Mouse (Mus musculus): ENCODE results near the gene Rbm47.

Rbm47 gene

DNA sequence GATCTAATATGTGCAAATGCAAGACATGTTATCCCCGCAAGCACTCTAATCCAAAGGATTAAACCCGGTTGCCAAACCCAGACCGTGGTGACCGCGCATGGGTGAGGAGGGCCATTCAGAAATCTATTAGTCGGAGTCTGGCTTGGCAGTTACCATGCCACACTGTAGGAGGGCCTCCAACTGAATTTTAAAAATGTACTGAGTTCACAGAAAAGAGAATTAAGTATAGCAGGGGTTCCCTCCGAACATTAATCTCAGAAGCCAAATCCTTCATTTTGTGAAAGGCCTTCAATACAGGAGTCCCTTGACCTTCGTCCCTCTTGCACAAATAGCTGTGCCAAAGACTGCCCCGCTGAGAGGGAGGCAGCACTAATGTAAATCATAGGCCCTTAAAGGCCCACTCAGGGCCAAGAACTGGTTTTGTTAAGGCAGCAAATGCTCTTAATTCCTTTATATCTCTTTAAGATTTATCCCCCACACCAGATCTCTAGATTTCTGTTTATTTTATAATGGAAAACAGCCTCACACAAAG, 16.4 kb downstream of the Rbm47 start:
- no peak for DNase-seq (ENCODE audit: low spot score in 2 of 2)

DNA sequence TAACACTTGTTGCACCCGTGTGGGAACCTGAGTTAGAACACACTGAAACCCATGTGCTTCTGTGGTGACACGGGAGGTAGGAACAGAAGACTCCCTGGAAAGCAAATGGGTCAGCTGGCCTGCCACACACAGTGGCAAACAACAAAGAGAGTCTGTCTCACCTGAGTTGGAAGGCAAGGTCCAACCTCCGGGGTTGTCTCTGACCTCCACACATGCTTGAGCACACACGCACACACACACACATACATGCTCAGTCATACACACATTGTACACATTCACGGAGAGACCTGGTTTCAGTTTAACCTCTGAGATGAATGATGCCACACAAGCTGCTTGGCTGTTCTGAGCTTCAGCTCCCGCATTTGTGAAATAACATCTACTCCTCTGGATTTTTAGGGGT, 18.3 kb downstream of the Rbm47 start:
- DNase-seq (ENCODE audit: low spot score in 2 of 2), result no peak

DNA sequence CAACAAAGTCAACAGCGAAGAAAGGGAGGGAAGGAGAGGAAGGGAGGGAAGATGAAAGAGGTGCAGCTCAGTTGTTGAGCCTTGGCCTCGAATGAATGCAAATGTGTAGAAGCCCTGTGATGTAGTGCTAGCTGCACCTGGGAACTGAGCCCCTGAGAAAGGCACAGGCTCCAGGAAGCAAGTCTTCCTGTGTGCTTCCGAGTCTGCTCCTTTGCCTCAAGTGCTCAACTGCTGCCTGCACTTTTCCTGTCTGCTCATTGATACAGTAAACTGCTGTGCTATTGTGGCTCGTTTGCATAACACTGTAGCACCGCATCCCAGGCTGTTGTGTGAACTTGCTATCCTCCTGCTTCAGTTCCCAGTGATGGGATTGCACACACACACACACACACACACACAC, 19.4 kb downstream of the Rbm47 start:
- no peak for DNase-seq (ENCODE audit: low spot score in 2 of 2)

DNA sequence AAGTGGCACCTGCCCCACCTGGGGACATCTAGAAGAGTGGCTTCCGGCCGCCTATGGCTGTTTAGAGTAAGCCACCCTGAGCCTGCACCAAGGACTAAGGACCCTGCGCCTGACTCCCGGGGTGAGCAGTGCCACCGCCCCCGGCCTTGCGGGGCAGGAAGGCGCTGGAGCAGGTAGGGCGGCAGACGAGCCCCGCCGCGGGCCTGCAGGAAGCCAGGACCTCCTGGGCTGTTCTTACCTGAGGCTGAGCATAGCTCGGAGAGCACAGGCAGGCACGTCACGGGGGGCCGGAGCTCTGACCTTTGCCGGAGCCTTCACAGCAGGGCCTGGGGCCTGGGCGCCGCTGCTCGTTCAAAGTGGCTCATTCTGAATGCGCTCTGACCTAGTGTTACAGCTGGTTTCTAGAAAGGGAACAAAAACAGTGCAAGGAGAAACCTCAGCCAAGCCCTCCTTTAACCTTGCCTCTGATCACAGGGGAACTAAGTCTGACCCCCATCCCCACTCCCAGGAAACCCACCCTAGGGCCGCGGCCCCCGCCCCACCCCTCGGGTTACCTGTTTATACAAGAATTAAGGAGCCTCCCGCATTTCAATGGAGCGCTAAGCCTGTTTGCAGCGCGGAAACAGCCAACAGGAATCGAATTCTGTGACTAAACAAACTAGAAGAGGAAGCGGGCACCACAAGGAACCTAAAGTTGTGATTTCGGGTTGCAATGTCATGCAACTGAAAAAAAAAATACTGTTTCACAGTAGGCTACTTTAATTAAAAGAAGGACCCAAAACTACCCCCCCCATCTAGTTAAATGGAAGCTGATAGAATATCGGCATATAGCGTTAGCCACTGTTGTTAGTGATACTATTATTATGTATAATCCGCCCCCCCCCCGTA, 21.4 kb downstream of the Rbm47 start:
- DNase-seq (ENCODE audit: low spot score in 2 of 2), result peak; percentile 31 to 37

DNA sequence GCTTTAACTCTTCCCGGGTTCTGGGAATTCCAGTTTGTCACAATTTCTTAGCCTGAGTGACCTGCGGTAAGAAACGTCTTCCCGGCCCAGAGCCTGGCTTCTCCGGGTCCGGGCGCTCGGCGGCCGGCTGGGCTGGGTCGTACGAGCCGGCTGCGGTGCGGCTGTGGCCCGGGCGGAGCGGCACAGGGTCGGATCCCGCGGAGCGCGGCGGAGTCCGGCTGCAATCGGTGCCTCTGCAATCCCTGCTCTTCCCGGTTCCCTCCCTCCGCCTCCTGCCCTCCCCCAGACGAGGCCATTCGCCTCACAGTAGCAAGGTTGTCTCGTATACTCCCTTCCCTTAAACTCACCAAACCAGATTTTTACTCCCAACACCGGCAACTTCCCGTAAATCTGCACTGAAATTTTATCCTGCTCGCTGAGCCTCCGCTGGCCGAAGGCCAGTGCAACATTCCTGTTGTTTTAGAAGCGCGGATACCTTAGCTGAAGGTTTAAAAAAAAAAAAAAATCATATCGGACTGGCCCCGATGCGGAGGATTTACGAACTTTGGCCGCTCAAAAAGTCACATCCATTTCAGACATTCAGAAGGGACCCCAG, 22.1 kb downstream of the Rbm47 start:
- DNase-seq (ENCODE audit: low spot score in 2 of 2), result no peak

DNA sequence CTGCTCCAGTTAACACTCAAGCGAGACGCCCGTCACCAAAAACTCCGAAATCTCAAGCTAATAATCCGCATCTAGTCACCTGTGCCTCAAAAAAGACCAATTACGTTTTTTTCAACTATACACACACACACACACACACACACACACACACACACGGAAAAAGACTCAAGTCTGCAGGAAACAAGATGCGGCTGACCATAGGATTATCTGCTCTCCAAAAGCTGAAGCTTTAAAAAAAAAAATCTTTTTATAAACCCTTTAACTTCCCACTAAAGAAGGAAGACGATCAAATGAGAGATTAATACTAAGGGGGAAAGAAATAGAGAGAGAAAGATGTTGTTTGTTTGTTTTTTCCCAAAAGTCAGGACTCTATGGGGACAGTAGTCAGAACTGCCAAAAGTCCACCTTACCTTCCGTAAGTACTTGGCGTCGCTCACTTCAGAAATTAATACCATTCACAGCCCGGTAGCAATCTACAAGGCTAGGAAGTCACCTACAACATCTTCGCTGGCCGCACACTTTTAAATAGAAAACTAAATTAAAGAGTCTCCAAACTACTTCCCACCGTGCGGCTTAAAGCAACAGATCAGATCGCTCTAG, 22.7 kb downstream of the Rbm47 start:
- no peak for DNase-seq (ENCODE audit: low spot score in 2 of 2)

DNA sequence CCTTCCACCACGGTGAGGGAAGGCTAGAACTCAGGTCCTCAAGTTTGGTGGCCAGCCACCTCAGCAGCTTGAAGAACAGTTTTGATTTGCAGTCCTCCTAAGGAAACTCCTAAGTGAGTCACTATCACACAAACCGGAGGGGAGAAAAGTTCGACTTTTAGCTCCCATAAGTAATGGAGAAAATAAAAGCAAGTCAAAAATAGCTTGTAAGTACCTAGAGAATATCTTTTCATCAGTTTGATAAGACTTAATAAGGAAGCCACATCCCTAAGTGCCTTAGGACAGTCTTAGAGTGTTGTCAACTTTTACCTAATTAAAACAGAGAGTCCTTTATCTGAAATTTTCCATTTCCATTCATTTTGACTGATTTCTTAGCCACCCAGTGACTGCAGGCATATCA, 23.3 kb downstream of the Rbm47 start:
- DNase-seq (ENCODE audit: low spot score in 2 of 2), result no peak

DNA sequence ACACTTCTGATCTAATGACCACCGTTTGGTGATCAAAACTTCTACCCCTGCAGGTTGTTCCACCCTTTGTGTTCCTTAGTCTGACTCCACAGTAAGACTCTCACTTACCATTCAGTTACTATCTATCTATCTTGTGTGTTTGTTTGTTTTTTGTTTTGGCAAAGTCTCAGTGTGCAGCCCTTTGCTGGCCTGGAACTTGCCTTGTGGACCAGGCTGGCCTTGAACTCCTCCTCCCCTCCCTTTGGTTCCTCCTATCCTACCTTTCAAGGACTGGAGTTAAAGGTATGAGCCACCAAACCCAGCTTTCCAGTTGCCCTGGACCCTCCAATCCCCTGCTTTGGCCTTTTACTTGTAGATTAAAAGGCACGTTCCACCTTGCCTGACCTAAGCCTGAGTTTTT, 23.8 kb downstream of the Rbm47 start:
- DNase-seq (ENCODE audit: low spot score in 2 of 2), result no peak

DNA sequence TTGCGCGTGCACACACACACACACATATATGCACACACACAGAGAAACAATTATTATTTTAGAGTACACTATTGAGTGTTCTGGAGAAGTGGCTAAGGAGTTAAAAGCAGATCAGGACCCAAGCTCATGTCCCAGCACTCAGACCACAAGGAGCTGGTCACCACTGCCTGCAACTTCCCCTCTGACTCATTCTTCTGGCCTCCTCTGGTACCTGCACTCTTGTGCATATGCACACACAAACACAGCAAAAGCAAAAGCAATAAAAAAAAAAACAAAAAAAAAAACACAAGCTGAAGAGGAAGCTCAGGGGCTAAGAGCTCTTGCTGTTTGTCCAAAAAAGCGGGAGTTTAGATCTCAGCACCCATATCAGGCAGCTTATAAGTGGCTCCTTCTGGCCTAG, 25.6 kb downstream of the Rbm47 start:
- DNase-seq (ENCODE audit: low spot score in 2 of 2), result no peak

DNA sequence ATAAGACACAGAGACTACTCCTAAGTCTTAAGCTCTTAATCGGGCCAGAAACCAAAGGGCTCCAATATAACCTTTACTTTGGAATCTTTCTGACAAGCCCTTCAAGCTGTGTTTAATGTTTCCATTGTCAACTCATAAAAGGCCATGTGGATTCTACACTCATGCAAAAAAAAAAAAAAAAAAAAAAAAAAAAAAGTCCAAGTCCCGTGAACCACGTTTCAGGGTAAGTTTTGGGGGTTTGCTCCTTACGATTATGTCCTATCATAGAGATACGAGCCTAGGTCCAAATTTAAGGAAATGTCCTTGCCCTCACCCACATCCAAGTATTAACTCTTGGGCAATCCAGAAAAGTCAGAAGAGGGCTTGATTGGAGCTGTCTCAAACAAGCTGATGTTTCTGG, 27.3 kb downstream of the Rbm47 start:
- no peak for DNase-seq (ENCODE audit: low spot score in 2 of 2)

DNA sequence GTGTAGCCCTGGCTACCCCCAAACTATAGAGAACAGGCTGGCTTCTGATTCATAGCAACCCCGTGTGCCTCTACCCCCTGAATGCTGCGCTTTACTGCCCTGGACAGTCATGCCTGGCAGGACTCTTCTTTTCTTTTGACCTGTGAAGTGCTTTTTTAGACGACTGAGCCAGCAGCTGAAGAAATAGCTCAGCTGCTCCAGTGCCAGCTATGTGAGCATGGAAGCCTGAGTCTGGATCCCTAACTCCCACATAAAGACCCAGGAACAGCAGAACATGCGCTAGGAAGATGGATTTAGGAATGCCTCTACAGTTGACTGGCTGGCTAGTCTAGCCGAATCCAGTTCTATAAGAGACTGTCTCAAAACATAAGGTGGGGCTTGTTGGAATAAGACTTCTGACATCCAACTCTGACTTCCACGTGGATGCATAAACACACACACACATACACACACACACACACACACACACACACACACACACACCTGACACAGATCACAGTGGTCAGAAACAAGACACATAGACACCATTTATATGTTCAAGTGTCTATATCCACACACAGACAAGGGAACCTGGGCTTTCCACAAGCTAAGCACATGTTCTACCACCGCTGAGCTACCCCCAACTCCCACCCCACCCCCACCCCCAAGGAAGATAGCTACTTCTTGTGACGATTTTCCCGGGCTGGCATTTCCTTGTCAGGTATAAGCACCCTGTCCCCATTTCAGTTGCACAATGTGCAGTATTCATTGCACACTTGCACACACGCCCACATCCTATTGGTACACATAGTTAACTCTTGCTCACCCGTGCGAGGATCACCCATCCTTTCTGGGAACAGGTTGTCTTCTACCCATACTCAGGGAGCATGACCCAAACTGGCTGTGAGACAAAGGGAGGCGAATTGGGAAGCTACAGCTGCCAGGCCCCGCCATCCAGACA, 29.6 kb downstream of the Rbm47 start:
- DNase-seq (ENCODE audit: low spot score in 2 of 2), result no peak

DNA sequence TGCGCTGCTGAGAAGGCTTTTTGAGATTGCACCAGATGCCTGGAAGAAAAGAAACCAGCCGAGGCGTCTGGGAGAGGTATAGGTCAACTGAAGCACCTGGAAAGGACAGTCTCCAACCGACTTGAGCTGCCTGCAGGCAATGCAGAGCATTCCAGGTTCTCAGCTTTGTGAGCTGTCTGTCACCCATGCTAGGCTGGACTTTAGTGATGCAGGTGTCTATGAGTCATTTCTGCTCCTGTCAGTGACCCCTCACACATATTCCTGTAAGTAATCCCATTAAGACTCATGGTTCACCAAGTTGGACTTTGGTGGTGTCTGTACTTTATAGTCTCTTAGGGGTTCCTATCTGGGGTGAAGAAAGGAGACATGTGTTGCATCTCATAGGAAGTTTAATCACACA, 31.4 kb downstream of the Rbm47 start:
- no peak for DNase-seq (ENCODE audit: low spot score in 2 of 2)

DNA sequence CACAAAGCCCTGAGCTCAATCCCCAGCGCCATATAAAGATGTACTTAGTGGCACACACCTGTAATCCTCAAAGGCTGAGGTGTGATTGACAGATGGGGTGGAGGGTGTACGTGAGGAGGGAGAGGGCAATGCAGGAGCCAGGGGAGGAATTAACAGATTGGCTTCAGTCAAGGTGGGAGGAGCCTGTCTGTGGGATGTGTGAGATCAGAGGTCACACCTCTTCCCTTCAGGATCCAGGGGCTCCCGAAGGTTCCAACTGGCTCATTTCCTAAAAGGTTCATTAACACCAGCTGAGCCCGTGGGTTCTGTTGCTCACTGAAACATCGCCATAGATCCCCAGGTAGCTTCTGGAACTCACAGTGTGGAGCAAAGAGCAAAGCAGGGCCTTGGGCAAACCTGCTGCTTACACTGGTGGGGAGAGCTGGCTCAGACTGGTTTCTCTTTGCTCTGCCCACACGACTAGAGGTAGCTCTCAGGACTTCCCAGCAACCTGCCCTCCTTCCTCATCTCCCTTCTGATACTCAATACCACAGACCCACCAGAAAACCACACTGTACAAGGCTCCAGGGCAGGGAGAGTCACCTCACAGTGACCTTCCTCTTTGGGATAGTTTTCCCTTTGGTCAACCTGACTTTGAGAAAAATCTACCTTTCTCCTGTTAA, 33.2 kb downstream of the Rbm47 start:
- DNase-seq (ENCODE audit: low spot score in 2 of 2), result no peak

DNA sequence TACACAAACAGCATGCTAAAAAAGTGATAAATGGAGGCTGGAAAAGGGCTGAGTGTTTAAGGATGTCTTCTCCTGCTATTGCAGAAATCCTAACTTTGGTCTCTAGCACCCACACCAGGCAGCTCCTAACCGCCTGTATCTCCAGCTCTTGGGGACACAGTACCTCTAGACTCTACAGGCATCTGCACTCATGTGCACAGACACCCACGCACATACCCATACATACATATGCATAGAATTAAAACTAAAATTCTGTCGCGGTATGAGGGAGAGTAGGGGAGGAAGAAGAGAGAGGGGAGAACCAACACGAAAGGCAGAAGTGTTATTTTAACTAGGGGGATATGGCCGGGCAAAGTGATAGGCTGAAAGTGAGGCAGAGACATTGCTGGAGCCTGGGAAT, 33.7 kb downstream of the Rbm47 start:
- DNase-seq (ENCODE audit: low spot score in 2 of 2), result no peak

DNA sequence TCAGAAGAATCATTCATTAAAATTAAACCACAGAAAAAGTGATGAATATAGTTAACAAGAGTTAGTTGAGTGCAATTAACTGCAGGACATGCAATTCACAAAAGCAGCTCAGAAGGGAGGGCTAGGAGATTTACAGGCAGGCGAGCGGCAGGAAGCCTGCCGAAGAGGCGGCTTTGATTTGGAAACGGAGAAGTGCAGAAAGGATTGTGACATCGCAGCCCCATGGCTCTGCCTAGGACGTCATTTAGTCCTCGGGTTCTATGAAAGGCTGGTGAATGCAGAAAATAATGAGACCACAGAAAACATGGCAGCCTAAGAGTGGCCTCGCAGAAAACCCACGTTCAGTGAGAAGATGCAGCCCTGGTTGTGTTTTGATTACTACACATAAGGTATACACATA, 34.3 kb downstream of the Rbm47 start:
- no peak for DNase-seq (ENCODE audit: low spot score in 2 of 2)

DNA sequence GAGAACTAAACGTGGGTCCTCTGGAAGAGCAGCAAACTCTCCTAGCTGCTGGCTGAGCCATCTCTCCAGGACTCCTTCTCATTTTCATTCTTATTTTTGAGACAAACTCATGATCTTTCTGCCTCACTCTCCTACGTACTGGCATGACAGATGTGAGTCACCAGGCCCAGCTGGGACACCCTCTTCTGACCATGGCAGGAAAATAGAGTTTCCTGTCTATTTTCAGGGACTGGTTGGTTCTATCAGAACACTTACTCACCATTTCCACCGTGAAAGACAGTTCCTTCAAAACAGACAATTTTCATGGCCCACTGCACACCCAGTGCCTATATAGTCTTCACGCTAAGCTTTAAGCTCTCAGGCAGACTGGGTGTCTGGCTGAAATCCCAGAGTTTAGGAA, 35.7 kb downstream of the Rbm47 start:
- DNase-seq (ENCODE audit: low spot score in 2 of 2), result no peak

DNA sequence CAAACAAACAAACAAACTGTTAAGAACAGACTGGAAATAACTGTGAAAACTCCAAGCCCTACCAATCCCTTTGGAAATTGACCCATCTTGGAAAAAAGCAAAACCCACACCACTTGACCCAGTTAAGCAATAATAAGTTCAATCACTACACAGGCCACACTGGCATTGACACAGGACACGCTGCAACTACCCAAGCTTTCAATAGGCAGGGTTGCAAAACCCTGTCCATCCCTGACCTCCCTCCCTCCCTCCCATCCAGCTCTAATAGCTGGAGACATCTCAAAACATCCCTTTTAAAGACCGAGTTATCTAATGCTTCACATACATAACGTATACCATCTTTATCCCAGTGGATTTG, 37.1 kb downstream of the Rbm47 start:
- no peak for DNase-seq (ENCODE audit: low spot score in 2 of 2)

DNA sequence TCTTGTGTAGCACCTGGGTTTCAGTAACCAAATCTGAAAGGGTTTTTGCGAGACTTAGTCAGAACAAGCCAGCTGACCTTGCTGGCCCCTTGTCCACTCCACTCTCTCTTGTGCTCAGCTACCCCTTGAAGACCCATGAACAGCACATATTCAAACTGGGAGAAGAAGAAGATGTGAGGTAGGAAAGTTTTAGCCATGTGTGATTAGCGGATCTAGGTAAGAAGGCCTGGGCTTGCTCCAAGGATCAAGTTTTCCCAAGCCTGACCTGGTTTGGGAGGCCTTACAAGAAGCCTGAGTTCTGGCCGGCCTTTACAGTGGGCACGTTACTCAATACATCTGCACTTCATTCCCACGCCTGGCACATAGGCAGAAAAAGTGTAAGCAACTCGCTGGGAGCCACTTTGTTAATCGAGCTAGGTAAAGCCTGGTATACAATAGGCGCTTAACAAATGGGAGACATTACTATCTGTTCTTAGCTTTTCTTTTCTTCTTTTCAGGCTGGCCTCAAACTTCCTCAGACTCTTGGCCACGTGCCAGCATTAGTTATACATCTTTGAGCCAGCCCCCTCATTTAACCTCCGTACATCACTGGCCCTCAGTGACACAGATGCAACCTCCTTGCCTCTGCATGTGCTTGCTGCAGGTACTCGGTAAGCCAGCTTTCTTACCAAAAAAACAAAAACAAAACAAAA, 37.6 kb downstream of the Rbm47 start:
- no peak for DNase-seq (ENCODE audit: low spot score in 2 of 2)

DNA sequence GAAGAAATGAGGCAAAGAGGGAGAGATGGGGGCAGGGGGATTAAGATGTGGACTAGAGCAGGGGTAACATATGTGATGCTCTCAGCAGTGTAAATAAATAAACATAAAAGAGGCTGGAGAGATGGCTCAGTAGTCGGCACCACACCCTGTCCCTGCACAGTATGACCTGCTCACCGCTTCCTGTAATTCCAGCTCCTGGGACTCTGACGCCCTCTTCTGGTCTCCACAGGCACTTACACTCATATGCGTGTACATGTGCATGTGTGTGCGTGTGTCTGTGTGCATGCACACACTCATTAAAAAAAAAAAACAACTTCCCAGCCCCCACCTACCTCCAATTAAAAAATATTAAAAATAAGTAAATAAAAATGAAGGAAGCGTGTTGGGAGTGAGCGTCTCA, 38.3 kb downstream of the Rbm47 start:
- no peak for DNase-seq (ENCODE audit: low spot score in 2 of 2)

DNA sequence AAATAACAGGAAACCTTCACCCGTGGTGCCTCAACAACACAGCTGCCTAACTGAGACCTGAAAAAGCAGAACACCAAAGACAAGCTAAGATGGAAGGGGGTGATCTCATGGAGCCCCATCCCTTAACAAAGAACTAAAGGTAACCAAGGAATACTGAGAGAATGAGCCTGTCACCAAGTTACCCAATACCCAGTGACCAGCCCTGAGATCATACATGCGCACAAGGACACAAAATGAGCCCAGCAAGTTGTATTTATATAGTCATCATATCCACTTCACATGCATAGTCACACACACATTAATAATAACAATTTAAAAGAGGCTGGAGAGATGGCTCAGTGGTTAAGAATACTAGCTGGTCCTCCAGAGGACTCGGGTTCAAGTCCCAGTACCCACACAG, 44.0 kb downstream of the Rbm47 start:
- DNase-seq (ENCODE audit: low spot score in 2 of 2), result no peak

DNA sequence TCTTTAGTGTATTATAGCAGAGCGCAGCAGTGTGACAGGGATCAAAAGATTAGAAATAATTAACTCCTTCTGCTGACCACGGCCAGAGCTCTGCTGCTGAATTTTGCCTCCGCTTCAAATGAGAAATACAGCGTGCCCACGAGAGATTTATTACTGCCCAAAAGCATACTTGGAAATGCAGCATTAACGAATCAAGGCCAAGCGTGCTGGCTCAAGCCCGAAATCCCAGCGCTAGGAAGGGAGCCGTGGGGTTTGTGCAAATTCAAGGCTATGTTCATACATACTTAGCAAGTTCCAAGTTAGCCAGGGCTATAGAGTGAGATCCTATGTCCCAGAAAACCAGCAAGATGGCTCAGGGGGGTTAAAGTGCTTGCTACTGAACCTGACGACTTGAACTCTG, 47.5 kb downstream of the Rbm47 start:
- DNase-seq (ENCODE audit: low spot score in 2 of 2), result no peak

Data from spleen, postnatal 36 days (tissue).